Mouse (Mus musculus) embryonic fibroblast, embryonic 13.5 days (primary cell): ENCODE measurements around the gene Card9.

Source experiments
- CTCF ChIP-seq: IDR thresholded peaks from 2 replicates; pipeline ENCODE4 v1.5.1; 2011; ENCODE audit warnings: mild to moderate bottlenecking, control low read depth, low read length, moderate library complexity, borderline replicate concordance; ENCODE audit not compliant: insufficient read depth
- POLR2A ChIP-seq: IDR thresholded peaks from 2 replicates; pipeline ENCODE4 v1.6.1; 2011; ENCODE audit warnings: low read depth, mild to moderate bottlenecking, control low read depth, low read length, moderate library complexity

- TF ChIP-seq CTCF, result no peak
- TF ChIP-seq POLR2A, result no peak
Measured at GRCm38 (mm10) chr2:26356231-26356630, 4.5 kb downstream of the Card9 start.
